Mouse (Mus musculus): ENCODE measurements around the gene Lrrc45.

DNA sequence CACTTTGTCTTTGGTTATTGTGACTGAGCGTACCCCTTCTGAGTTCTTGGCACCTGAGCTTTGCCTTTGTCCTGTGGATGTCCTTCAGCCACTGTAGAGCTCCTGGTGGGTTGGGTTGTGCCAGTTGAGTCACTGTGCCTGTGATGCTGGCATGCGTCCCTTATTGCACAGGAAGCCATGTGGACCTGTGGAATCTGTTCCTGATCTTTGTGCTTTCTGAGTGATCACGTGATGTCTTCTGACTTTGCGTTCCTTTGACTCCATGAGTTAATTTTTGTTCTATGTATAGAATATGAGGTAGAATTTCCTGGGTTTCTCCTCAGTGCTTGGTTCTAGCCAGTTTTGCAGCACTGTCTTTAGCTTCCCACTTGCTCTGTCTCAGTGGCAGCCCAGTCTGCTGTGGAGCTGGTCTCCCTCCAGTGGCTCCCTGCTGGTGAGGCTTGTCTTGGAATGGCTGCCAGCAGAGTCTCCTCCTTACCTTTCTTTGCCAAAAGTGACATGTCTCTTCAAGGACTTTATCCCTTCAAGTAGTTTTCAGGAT, 21.2 kb upstream of the Lrrc45 start:
- TF ChIP-seq EP300 (IDR thresholded peaks at IDR 0.05; ENCODE audit: low read depth in 1 of 2, low read length in 2 of 2): no peak
- no peak for TF ChIP-seq NRF1 (IDR thresholded peaks at IDR 0.05; ENCODE audit: insufficient read depth, low read depth, low read length, poor library complexity, severe bottlenecking)
- no peak for TF ChIP-seq CTCF (IDR thresholded peaks at IDR 0.05 in 2 of 3, conservative IDR thresholded peaks at IDR 0.05 in 1 of 3; ENCODE audit: control insufficient read depth in 1 of 3, insufficient read depth in 1 of 3, low read depth in 2 of 3, low read length in 3 of 3, poor library complexity in 1 of 3, severe bottlenecking in 1 of 3)
- TF ChIP-seq KAT2A (conservative IDR thresholded peaks at IDR 0.05; ENCODE audit: low read depth, low read length): no peak
- no peak for TF ChIP-seq POLR2A (IDR thresholded peaks at IDR 0.05; ENCODE audit: control insufficient read depth in 1 of 2, insufficient read depth in 1 of 2, low read depth in 1 of 2, low read length in 2 of 2, poor library complexity in 1 of 2)

Data from MEL (cell line).